Mouse (Mus musculus) kidney, postnatal 36 days (tissue): ENCODE measurements around the gene Tnnc1.

Experiments used
- DNase-seq, 2 experiments: peaks; one replicate each; pipeline ENCODE4 v3.0.0; 2021 to 2022; ENCODE audit warnings: mixed read lengths in 2 of 2

Tnnc1 gene

GRCm38 (mm10) chr14:31186656-31187055 lies 21.5 kb upstream of the Tnnc1 start:
- peak; percentile 87 to 88 for DNase-seq

- peak in 1 of 2 experiments; percentile 51 for DNase-seq
These were observed 19.3 kb upstream of the Tnnc1 start for GRCm38 (mm10) chr14:31188771-31189181.

DNA sequence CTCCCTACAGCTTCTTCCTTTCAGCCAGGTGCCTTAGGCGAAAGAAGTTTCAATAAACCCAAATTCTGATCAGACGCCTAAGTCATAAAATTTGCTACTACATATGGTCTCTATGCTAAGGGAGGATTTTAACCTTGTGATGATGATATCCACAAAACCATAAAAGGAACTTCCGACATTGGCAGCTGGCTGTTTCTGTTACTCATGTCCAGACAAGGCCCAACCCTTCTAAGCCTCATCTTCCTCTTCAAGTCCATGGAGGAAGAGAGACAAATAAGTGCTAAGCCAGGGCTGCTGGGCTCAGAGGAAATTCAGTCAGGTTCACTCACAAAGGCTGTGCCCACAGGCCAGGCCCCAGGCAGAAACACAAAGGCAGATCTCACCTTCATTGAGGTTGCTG lies 18.8 kb upstream of the Tnnc1 start:
- DNase-seq, result no peak

DNA sequence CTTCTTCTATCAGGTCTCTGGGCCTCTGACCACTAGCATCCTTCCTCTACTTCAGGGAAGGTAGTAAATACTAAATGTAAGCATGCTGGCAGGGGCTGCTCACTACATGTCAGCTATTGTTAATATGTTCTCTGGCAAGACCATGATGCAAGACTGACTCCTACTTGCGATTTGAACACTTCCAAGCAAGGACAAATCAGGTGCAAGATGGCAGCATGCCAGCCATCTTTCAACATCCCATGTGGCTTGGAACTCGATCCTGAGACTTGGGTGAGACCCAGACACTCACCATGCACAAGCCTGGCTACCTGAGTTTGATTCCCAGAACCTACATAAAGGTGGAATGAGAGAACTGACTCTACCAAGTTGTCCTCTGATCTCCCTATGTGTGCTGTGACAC lies 16.2 kb upstream of the Tnnc1 start:
- no peak for DNase-seq

DNA sequence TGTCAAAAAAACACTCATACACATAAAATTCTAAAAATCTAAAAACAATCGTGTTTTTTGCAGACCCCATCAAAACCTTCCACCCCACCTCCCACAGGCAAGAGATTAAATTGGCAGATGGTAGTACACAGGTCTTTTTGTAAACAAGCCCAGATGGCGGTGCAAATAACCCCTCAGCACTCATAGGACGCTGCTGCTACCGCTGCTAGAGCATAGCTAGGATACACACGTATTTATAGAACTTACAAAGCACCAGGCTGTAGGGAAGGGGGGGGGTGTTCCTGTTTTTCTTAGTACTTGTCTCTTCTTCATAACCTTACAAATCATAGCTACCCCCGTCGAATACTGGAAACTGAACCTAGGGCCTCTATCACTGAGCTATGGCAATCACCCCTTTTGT lies 14.3 kb upstream of the Tnnc1 start:
- no peak for DNase-seq

DNA sequence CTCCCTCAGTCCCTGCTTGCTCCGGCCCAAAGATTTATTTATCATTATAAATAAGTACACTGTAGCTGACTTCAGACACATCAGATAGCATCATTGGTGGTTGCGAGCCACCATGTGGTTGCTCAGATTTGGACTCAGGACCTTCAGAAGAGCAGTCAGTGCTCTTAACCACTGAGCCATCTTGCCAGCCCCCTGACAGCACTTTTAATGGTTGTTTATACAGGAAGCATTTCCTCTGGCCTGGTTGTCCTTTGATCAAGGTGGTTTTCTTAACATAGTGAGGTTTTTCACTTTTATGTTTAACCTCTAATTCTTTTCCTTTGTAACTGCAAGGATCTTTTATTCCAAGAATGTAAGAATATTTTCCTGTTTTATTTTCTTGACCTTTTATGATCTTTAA lies 13.7 kb upstream of the Tnnc1 start:
- no peak for DNase-seq

DNA sequence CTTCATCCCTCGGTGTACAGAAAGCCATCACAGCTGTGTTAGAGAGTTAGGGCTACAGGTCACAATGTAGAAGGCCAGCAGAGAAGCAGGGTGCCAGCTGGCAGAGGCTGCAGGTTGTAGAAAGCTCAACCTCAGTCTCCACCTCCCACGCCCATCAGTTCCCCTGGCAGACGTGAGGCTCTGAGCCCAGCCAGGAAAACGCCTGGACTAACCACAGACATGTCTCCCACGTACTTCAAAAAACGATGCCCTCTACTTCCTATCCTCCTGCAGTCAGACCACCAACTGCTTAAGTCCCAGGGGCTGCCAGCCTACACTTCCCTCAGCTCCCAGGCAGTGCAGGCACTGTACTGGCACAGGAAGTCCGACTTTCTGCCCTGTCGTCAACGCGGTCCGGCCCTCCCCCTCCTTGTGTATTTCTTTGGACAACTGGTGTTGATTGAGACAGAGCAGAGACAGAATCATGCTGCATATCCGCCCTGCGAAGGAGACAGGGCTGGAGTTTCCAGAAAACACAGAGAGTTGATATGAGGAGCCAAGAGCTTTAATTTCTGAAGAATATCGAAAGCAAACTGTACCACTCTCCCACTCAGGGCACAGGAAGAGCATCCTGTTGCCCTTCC lies 13.1 kb upstream of the Tnnc1 start:
- peak; percentile 78 to 83 for DNase-seq

DNA sequence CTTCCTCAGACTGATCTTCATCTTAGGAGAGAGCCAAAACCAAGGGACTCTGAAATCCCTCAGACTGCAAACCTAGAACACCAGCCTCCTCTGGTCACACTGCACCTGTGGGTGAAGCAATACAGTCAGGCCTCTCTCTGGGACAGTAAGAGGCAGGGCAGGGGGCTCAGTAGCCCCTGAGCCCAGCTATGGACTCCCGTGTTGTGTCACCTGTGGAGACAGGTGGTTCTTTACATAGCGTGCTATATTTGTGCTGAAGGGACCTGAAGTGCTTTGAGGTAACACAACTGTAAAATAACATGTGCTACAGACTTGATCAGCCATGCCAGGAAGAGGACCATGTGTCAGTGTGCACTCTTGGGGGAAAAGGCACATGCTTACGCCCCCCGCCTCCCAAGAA lies 12.6 kb upstream of the Tnnc1 start:
- no peak for DNase-seq

- peak; percentile 64 to 76 for DNase-seq
These were observed 12.1 kb upstream of the Tnnc1 start for GRCm38 (mm10) chr14:31195968-31196367.

DNA sequence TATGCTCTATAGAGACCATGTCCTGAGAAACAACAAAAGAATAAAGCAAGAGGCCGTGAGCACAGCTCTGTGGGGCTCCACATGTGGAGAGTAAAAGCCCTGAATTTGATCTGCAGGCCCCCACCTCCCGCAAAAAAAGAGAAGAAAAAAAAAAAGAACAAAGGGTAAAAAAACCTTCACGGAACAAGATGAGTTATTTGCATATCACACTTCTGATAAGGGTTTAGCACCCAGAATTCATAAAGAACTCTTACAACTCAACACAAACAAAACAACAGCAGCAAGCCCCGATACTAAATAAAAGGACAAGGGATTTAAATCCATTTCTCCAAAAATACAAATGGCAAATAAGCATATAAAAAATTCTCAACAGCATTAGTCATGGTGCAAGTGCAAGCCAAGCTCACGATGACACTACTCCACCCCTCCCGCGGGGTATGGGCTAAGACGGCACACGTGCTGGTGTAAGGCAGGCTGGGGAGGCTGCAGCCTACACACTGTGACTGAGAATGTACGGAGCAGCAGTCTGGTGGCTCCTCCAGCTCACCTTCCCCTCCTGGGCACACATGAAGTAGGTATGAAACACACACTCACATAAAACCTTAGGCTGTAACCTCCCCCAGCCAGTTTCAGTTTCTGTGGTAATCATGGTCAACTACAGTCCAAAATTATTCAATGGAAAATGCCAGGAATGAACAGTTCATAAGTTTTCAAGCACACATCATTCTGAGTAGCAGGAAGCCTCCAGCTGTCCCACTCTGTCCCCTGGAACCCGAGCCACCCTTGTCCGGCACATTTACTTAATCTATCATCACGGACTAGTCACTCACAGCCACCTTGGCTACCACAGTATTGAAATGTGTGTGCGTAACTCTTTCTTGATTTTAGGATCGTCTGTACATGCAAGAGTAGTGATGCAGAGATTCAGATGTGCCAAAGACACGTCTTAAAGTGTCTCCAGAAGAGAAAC lies 10.3 kb upstream of the Tnnc1 start:
- peak; percentile 37 to 43 for DNase-seq

- no peak for DNase-seq
These were observed 8.5 kb upstream of the Tnnc1 start for GRCm38 (mm10) chr14:31199599-31199998.

GRCm38 (mm10) chr14:31200038-31200437 lies 8.1 kb upstream of the Tnnc1 start:
- DNase-seq, result no peak

- no peak for DNase-seq
These were observed 3.3 kb upstream of the Tnnc1 start for GRCm38 (mm10) chr14:31204844-31205243.

- DNase-seq, result no peak
These were observed 2.9 kb upstream of the Tnnc1 start for GRCm38 (mm10) chr14:31205244-31205561.

GRCm38 (mm10) chr14:31205562-31206467 lies 2.3 kb upstream of the Tnnc1 start:
- DNase-seq, result peak; percentile 60 to 76

GRCm38 (mm10) chr14:31206472-31206981 lies 1.6 kb upstream of the Tnnc1 start:
- peak; percentile 97 to 99 for DNase-seq

DNA sequence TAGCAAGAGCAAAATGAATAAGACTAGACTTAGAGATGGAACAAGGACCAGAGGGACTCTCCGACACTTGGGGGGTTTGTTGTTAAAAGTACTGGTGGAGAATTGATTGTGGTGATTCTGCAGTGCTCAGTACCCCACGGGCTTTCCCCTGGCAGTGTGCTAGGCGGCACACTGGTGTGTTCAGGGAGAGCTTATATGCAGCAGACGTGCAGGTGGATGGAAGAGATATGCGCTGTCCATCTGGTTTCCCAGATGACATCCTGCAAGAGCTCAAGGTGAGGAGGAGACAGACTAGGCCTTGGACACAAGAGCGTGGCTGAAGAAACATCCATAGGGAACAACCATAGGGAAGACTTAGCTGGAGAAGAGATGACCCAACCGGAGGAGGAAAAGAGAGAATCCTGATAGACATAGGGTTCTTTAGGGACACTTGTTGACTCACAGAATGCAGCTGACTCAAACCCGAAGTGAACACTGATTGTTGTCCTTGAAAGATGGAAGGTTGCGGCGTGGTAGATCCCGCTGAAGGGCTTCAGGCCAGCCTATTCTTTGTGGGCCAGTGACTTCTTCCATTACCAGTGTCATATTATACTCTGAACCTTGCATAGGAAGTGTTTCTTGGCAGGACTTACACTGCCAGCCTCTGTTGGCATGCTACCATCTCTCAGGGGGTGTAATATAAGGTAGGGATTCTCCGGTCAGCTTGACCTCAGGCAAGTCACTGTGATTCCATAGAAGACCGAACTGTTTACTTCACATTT lies 862 bp upstream of the Tnnc1 start:
- no peak for DNase-seq

- no peak for DNase-seq
These were observed 1.0 kb downstream of the Tnnc1 start for GRCm38 (mm10) chr14:31209133-31209557.

GRCm38 (mm10) chr14:31211854-31212253 lies 3.7 kb downstream of the Tnnc1 start:
- DNase-seq, result no peak

DNA sequence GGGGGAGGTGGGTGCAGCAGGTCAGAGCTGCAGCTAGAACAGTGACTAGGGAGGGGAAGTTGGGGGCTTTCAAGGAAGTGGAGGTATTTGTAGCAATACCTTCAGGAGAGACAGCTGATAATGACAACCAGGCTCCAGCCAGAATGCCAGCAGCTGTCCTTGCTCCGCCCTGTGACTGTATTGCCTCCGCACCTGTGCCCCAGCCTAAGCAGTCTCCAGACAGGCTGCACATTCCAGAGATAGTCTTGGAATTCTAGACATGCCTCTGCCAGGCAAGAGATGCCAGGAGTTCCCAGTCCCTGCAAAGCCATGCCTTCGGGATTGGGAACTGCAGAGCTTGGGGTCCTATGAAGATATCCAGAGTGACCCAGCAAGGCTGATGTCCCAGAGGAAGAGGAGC lies 4.4 kb downstream of the Tnnc1 start:
- DNase-seq, result no peak

- no peak for DNase-seq
These were observed 5.8 kb downstream of the Tnnc1 start for GRCm38 (mm10) chr14:31213868-31214267.

GRCm38 (mm10) chr14:31214684-31215083 lies 6.6 kb downstream of the Tnnc1 start:
- no peak for DNase-seq
